In the genomic region with DNA sequence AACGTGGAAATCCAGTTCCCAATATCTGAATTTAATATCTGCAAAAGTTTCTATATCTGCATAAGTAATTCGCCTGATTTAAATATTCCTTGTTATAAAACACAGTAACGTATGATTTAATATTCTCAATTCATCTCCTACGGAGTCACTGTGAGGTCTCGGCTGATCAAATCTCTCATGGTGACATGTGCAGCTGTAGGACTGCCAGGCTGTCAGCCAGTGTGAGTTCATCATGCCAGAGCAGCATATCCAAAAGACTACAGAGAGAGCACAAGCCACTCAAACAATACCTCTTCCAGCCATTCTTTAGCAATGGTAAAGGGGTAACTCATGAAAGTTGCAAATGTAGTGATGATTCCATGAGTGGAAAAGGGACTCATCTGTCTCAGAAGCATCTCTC, we compare ENCODE assay signal across 11 mouse cellular contexts.
"Had no signal": no experiment of that assay in that cellular context is flagged by ENCODE, and none has a peak within 500 bp of the region (broad histone marks: within the 10 kb centered on the region; RNA-seq: fewer than 3 reads in every experiment).

No protein-coding gene starts in this region.

- H3K4me1 ChIP-seq: limb, embryonic 13.5 days; midbrain, embryonic 13.5 days; neural tube, embryonic 13.5 days had no signal

- ATAC-seq: midbrain, embryonic 13.5 days had no signal

- H3K4me3 ChIP-seq: limb, embryonic 13.5 days; midbrain, embryonic 13.5 days; neural tube, embryonic 13.5 days had no signal

- H3K27me3 ChIP-seq: limb, embryonic 13.5 days; midbrain, embryonic 13.5 days; neural tube, embryonic 13.5 days had no signal

- H3K27ac ChIP-seq: limb, embryonic 13.5 days; liver, embryonic 14.5 days; midbrain, embryonic 13.5 days; neural tube, embryonic 13.5 days had no signal

- DNase-seq: kidney, postnatal 25 days; lung, adult 18-20 months; retina, postnatal 1 day; right cerebral cortex, postnatal 4 days; spleen, adult 18-20 months; thymus, adult 2 months; thymus, postnatal 25 days had no signal
